Mouse (Mus musculus): Measurements from ENCODE around the gene Prl8a6. TPM values are rescaled to one million over a fixed set of nuclear protein-coding genes. Genes with fewer than 3 reads are reported as not detected.

Prl8a6 gene
- not detected for total RNA-seq (2022)

GRCm38 (mm10) chr13:27438588-27438987 is at the start of gene Prl8a6:
Prl8a6 (minus strand) TSS chr13:27438688.
- no peak for DNase-seq (ENCODE audit: low spot score in 2 of 2)

GRCm38 (mm10) chr13:27433159-27433558 is 5.3 kb downstream of the Prl8a6 start:
- no peak for DNase-seq (ENCODE audit: low spot score in 2 of 2)

GRCm38 (mm10) chr13:27413640-27414039 is 24.8 kb downstream of the Prl8a6 start:
- DNase-seq (ENCODE audit: low spot score in 2 of 2), result no peak

- DNase-seq (ENCODE audit: low spot score in 2 of 2), result no peak
Measured at GRCm38 (mm10) chr13:27399061-27399724, 39.3 kb downstream of the Prl8a6 start.

GRCm38 (mm10) chr13:27390746-27391145 is 47.7 kb downstream of the Prl8a6 start, which contains the start of gene Prl2b1:
Prl2b1 (minus strand) TSS chr13:27390846.
- no peak for DNase-seq (ENCODE audit: low spot score in 2 of 2)

Other genes with a start within 250 kb of the Prl8a6 start
- not detected for gene Prl3c1, start 242.0 kb downstream of the Prl8a6 start, total RNA-seq (2022)
- gene Prl3b1, start 196.8 kb downstream of the Prl8a6 start, total RNA-seq (2022), result not detected
- gene Prl3a1, start 179.3 kb downstream of the Prl8a6 start, total RNA-seq (2022), result not detected
- not detected for gene Prl6a1, start 126.1 kb downstream of the Prl8a6 start, total RNA-seq (2022)
- not detected for gene Prl8a2, start 93.0 kb downstream of the Prl8a6 start, total RNA-seq (2022)
- not detected for gene Prl2b1, start 47.8 kb downstream of the Prl8a6 start, total RNA-seq (2022)
- gene Prl8a8, start 74.5 kb upstream of the Prl8a6 start, total RNA-seq (2022), result not detected
- not detected for gene Prl8a9, start 125.9 kb upstream of the Prl8a6 start, total RNA-seq (2022)
- gene Prl8a1, start 143.5 kb upstream of the Prl8a6 start, total RNA-seq (2022), result not detected
- gene Prl7b1, start 171.9 kb upstream of the Prl8a6 start, total RNA-seq (2022), result not detected
- not detected for gene Prl7a1, start 203.8 kb upstream of the Prl8a6 start, total RNA-seq (2022)
- not detected for gene Prl7a2, start 229.3 kb upstream of the Prl8a6 start, total RNA-seq (2022)